Mouse (Mus musculus): Measurements from ENCODE around the gene Nfatc3. TPM values are rescaled to one million over a fixed set of nuclear protein-coding genes. Genes with fewer than 3 reads are reported as not detected.
A peak's percentile ranks its signal among the peaks of the same experiment; 100 is the strongest.

Nfatc3 gene
- polyA plus RNA-seq, 1 experiment from 2014 or later = 2.6 TPM

DNA sequence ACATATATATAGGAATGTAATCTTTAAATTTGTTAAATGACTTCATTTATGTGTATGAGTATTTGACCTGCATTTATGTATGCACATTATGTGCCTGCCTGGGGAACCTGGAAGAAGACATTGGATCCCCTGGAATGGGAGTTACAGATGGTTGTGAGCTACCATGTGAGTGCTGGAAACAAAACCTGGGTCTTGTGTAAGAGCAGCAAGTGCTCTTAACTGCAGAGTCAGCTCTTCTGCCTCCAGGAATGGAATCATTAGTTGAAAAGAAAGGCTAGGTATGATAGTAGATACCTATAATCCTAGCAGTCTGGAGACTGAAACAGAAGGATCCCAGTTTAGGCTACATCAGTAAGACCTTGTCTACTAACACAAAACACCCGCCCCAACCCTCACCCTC, 67.4 kb downstream of the Nfatc3 start:
- Histone ChIP-seq H3K27me3 (no peaks in the 10 kb centered on the region), H3K9ac (no peak overlapping the region), H3K9me3 (replicated peaks) (no peaks in the 10 kb centered on the region), H3K36me3 (replicated peaks) (peaks cover 51% of the 10 kb centered on the region), H3K27ac (replicated peaks) (no peak overlapping the region), H3K4me1 (replicated peaks) (peaks cover 7% of the 10 kb centered on the region; the same call in 1 of the 2 replicates), H3K4me2 (no peak overlapping the region), H3K4me3 (replicated peaks) (no peak overlapping the region)
- 81% methylated on average over 1 of the region's 1 CpGs for WGBS (ENCODE audit: insufficient replicate concordance)
- ATAC-seq (ENCODE audit: insufficient read depth) = no peak

DNA sequence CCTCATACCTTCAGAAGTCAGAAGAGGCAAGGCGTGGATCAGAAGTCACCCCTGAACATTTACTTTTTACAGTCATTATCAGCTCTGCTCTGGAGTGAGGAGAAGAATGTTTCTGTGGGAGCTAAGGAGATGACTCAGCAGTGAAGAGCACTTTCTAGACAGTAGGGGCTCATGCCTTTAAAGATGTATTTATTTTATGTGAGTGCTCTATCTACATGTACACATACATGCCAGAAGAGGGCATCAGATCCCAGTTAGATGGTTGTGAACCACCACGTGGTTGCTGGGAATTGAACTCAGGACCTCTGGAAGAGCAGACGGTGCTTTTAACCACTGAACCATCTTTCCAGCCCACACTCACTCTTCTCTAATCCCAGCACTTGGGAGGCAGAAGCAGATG, 68.4 kb downstream of the Nfatc3 start:
- H3K4me1 ChIP-seq (replicated peaks) = peaks cover 12% of the 10 kb centered on the region
- no peak overlapping the region for H3K4me2 ChIP-seq
- no peak overlapping the region for H3K9ac ChIP-seq
- WGBS (ENCODE audit: insufficient replicate concordance) = 52% methylated on average over 3 of the region's 3 CpGs
- no peak overlapping the region for H3K4me3 ChIP-seq (replicated peaks)
- no peaks in the 10 kb centered on the region for H3K27me3 ChIP-seq
- ATAC-seq (ENCODE audit: insufficient read depth) = peak; percentile 7; the same call in 1 of the 2 replicates
- no peaks in the 10 kb centered on the region for H3K9me3 ChIP-seq (replicated peaks)
- no peak overlapping the region for H3K27ac ChIP-seq (replicated peaks)
- H3K36me3 ChIP-seq (replicated peaks) = peaks cover 58% of the 10 kb centered on the region

DNA sequence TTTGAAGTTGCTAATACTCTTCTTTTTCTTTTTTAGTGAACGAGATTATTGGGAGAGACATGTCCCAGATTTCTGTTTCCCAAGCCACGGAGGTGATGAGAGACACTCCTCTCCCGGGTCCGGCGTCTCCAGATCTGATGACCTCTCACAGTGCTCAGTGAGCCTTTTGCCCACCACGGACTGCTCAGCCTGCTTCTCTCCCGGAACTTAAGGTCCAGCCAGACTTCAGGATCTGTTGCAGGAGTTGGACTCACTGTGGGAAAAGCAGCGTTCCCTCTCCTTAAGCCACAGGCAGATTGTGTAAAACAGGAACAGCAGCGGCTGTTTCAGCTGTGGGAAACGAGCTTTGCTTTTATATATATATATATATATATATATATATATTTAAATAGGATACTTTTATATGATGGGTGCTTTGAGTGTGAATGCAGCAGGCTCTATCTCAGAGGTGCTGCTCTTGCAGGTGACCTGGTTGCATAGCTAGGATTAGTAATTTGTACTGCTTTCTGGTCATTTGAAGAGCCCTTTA, 69.3 kb downstream of the Nfatc3 start:
- H3K27me3 ChIP-seq = no peaks in the 10 kb centered on the region
- H3K9ac ChIP-seq = no peak overlapping the region
- H3K4me3 ChIP-seq (replicated peaks) = no peak overlapping the region
- H3K36me3 ChIP-seq (replicated peaks) = peaks cover 66% of the 10 kb centered on the region
- H3K4me2 ChIP-seq = no peak overlapping the region
- H3K9me3 ChIP-seq (replicated peaks) = no peaks in the 10 kb centered on the region
- peaks cover 12% of the 10 kb centered on the region for H3K4me1 ChIP-seq (replicated peaks)
- WGBS (ENCODE audit: insufficient replicate concordance) = 82% methylated on average over 10 of the region's 10 CpGs
- no peak overlapping the region for H3K27ac ChIP-seq (replicated peaks)
- no peak for ATAC-seq (ENCODE audit: insufficient read depth)

DNA sequence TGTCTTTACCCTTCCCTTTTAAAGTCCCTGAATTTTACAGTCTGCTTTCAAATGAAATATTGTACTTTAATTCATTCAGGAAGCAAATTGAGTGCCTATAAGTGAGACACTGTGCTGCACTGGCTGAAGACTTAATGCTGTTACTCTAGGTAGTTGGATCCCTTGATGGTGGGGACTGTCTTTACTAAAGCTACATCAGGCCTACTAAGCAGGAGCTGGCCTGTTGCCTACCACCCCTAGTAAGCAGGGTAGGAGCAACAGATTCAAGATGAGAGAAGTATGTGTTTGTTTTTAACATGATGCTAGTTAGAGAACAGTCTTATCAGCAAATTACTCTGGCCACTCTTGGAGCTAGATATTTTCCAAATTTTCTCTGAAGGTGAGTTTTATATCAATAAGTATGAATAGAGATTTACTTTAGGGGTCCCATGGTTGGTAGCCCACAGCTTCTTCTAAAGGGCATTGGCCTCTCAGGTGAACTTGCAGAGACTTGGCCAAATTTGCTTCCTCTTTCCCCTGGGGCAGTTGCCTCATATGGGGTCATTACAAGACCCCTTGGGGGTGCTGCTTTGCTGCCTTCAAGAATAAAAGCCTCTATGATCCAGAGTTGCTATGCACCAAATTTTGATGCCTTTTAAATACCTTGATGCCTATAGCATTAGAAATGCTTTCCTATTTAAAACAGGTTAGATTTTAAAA, 70.7 kb downstream of the Nfatc3 start:
- peaks cover 13% of the 10 kb centered on the region for H3K4me1 ChIP-seq (replicated peaks)
- H3K27ac ChIP-seq (replicated peaks) = no peak overlapping the region
- ATAC-seq (ENCODE audit: insufficient read depth) = no peak
- peaks cover 13% of the 10 kb centered on the region for H3K27me3 ChIP-seq
- no peak overlapping the region for H3K9ac ChIP-seq
- H3K4me2 ChIP-seq = no peak overlapping the region
- H3K4me3 ChIP-seq (replicated peaks) = no peak overlapping the region
- H3K9me3 ChIP-seq (replicated peaks) = no peaks in the 10 kb centered on the region
- H3K36me3 ChIP-seq (replicated peaks) = peaks cover 64% of the 10 kb centered on the region

DNA sequence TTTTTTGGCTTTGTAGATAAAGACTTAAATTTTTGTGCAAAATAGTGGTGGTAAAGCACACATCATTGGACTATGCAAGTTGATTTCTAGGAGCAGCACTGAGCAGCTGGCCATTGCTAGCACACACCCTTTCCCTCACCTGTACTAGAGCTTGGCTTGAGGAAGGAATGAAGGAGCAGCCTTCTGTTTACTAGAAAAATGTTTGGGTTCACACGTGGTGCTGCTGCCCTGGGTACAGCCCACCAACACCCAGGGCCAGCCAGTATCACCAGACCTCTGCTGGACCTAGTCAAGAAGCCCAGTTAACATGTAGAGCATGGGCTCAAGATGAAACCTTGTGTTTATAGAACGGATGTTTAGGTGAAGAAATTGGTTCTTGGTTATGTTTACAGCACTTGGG, 71.4 kb downstream of the Nfatc3 start:
- ATAC-seq (ENCODE audit: insufficient read depth) = no peak
- H3K4me1 ChIP-seq (replicated peaks) = peaks cover 20% of the 10 kb centered on the region
- H3K27me3 ChIP-seq = peaks cover 19% of the 10 kb centered on the region
- H3K9me3 ChIP-seq (replicated peaks) = no peaks in the 10 kb centered on the region
- no peak overlapping the region for H3K27ac ChIP-seq (replicated peaks)
- H3K4me3 ChIP-seq (replicated peaks) = no peak overlapping the region
- H3K36me3 ChIP-seq (replicated peaks) = peaks cover 64% of the 10 kb centered on the region
- no peak overlapping the region for H3K9ac ChIP-seq
- no peak overlapping the region for H3K4me2 ChIP-seq
- WGBS (ENCODE audit: insufficient replicate concordance) = 66% methylated on average over 2 of the region's 2 CpGs

DNA sequence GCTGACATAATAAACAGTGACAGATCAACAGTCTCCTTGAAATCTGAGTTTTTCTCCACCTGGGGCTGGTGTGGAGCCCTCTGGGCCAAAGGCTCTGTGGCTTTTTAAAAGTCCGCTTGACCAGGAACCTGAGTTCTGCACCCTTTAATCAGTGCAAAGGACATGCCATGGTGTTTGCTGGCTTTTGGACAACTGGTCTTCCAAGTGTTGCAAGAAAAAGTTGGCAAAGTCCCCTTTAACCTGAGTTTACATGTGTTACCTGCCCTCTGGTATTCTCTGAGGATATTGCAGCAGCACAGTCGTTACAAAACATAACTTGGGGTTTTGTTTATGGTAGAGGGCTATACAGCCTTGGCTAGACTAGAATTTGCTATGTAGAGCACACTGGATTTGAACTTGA, 71.9 kb downstream of the Nfatc3 start:
- H3K9me3 ChIP-seq (replicated peaks) = no peaks in the 10 kb centered on the region

DNA sequence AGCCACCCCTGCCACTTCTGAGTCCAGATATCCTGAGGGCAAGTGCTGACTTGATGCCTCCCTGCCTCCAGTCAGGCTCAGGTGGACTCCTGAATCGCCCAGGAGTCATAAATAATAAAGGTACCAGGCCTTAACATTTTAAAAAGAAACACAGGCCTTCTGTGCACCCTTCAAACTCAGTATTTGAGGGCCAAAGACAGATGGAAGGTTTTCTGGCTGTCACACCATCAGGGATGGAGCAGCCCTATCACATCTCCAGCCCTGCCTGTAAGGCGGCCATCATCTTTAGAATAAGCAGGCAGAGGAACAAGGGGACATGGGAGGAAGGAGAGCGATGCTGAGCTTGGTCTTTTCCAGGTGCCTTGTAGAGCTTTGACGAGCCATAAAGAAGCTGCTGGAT, 72.4 kb downstream of the Nfatc3 start:
- 65% methylated on average over 4 of the region's 4 CpGs for WGBS (ENCODE audit: insufficient replicate concordance)
- H3K9me3 ChIP-seq (replicated peaks) = no peaks in the 10 kb centered on the region
- H3K4me2 ChIP-seq = no peak overlapping the region
- H3K4me1 ChIP-seq (replicated peaks) = peaks cover 28% of the 10 kb centered on the region
- H3K36me3 ChIP-seq (replicated peaks) = peaks cover 64% of the 10 kb centered on the region
- no peak overlapping the region for H3K27ac ChIP-seq (replicated peaks)
- H3K27me3 ChIP-seq = peaks cover 30% of the 10 kb centered on the region
- no peak overlapping the region for H3K4me3 ChIP-seq (replicated peaks)
- no peak for ATAC-seq (ENCODE audit: insufficient read depth)
- no peak overlapping the region for H3K9ac ChIP-seq

More for the DNA sequence above, 71.9 kb downstream of the Nfatc3 start:
- H3K36me3 ChIP-seq (replicated peaks) = peaks cover 64% of the 10 kb centered on the region
- WGBS (ENCODE audit: insufficient replicate concordance) = 58% methylated on average over 2 of the region's 2 CpGs
- H3K27me3 ChIP-seq = peaks cover 24% of the 10 kb centered on the region
- H3K27ac ChIP-seq (replicated peaks) = no peak overlapping the region
- peaks cover 22% of the 10 kb centered on the region for H3K4me1 ChIP-seq (replicated peaks)
- no peak overlapping the region for H3K4me3 ChIP-seq (replicated peaks)
- ATAC-seq (ENCODE audit: insufficient read depth) = no peak
- H3K4me2 ChIP-seq = no peak overlapping the region
- H3K9ac ChIP-seq = no peak overlapping the region

DNA sequence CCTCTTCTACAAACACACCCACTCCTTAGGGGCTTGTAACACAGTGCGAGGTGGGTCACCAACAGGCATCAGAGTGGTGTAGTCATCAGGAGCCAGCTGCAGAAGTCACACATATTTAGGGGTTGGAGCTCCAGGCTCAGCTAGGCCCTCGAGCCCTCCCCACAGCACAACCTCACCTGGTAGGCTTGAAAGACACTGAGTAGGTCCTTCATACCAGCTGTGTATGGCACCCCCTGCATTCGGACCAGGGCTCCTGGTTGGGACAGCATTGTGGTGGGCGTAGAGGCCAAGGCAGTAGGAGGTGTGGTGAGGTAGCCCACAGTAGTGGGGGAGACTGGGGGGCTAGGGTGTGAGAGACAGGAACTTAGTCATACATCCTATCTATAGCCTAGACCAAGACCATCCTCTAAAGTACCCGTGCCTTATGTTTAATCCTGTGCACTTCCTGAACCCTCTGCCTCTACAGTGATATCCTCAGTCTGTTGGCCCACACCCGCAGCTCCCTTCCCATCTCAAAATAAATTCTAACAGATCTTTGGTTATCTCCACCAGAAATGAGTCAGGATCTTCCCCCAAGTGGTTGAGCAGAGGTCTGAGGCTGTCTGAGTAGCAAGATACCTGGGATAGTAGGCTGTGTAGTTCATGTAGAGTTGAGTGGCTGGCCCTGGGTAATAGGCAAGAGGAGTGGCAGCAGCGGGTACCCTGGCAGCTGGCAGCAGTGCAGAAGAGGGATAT, 73.0 kb downstream of the Nfatc3 start:
- H3K4me2 ChIP-seq = no peak overlapping the region
- peaks cover 64% of the 10 kb centered on the region for H3K36me3 ChIP-seq (replicated peaks)
- peaks cover 36% of the 10 kb centered on the region for H3K27me3 ChIP-seq
- ATAC-seq (ENCODE audit: insufficient read depth) = no peak
- no peak overlapping the region for H3K27ac ChIP-seq (replicated peaks)
- peaks cover 34% of the 10 kb centered on the region for H3K4me1 ChIP-seq (replicated peaks)
- no peaks in the 10 kb centered on the region for H3K9me3 ChIP-seq (replicated peaks)
- WGBS (ENCODE audit: insufficient replicate concordance) = 37% methylated on average over 7 of the region's 7 CpGs
- no peak overlapping the region for H3K4me3 ChIP-seq (replicated peaks)
- H3K9ac ChIP-seq = no peak overlapping the region

DNA sequence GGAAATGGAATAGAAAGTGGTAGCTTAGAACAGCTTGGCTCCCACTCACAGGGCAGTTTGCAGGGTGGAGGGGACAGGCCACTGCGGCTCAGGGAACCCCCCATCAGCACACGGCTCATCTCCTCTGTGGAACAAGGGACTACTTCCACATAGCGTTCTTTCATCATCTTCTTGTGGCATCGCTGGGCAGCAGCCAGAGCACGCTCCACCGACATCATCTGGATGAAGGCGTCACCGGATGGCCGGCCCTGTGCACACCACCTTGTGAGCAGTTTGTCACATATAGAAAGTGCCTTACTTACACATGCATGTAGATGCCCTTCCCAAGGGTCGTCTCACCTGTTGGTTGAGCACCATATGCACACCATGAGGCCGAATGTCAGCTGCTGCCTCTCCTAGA, 73.7 kb downstream of the Nfatc3 start:
- no peaks in the 10 kb centered on the region for H3K9me3 ChIP-seq (replicated peaks)
- peaks cover 43% of the 10 kb centered on the region for H3K27me3 ChIP-seq
- no peak overlapping the region for H3K4me2 ChIP-seq
- 84% methylated on average over 11 of the region's 11 CpGs for WGBS (ENCODE audit: insufficient replicate concordance)
- no peak for ATAC-seq (ENCODE audit: insufficient read depth)
- peaks cover 41% of the 10 kb centered on the region for H3K4me1 ChIP-seq (replicated peaks)
- H3K27ac ChIP-seq (replicated peaks) = no peak overlapping the region
- peaks cover 59% of the 10 kb centered on the region for H3K36me3 ChIP-seq (replicated peaks)
- no peak overlapping the region for H3K4me3 ChIP-seq (replicated peaks)
- H3K9ac ChIP-seq = no peak overlapping the region

DNA sequence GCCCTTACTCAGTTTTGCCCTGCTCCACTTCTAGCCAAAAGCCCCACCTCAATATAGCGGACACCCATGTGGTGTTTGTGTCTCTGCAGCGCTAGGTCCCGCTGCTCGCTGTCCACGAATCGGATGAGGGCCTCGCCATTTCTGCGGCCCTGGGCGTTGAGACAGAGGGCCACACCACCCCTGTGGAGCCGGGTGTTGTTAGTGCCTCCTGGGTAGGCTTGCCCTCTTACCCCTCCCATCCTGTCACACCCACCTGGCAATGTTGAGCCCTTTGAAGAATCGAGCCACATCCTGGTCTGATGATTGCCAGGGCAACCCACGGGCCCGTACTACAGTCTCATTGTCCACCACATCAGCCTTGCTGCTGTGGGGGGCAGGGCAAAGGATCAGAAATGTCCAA, 74.9 kb downstream of the Nfatc3 start:
- H3K4me1 ChIP-seq (replicated peaks) = peaks cover 45% of the 10 kb centered on the region
- H3K4me2 ChIP-seq = no peak overlapping the region
- 71% methylated on average over 13 of the region's 13 CpGs for WGBS (ENCODE audit: insufficient replicate concordance)

DNA sequence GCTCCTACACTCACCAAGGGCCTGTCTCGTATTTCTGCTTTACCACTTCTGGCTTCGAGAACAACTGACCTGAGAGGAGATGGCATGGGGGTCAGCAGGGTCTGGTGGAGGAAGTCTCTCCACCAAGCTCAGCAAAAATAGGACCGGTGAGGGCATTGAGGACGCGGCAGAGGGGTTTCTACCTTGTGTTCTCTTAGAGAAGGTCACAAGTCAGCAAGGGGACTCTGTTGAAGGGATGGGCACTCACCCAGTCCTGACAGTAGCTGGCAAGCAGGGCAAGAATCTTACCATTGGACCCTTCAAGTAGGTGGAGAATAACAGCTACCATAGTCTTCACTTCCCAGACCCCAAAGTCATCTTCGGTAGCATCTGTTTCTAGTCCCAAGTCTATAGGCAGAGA, 75.3 kb downstream of the Nfatc3 start:
- H3K27ac ChIP-seq (replicated peaks) = no peak overlapping the region
- no peaks in the 10 kb centered on the region for H3K9me3 ChIP-seq (replicated peaks)
- H3K27me3 ChIP-seq = peaks cover 59% of the 10 kb centered on the region
- H3K4me1 ChIP-seq (replicated peaks) = peaks cover 45% of the 10 kb centered on the region
- H3K36me3 ChIP-seq (replicated peaks) = peaks cover 43% of the 10 kb centered on the region
- WGBS (ENCODE audit: insufficient replicate concordance) = 65% methylated on average over 6 of the region's 6 CpGs
- no peak overlapping the region for H3K4me2 ChIP-seq
- no peak overlapping the region for H3K9ac ChIP-seq
- ATAC-seq (ENCODE audit: insufficient read depth) = no peak
- no peak overlapping the region for H3K4me3 ChIP-seq (replicated peaks)

More for the DNA sequence above, 74.9 kb downstream of the Nfatc3 start:
- Histone ChIP-seq H3K9ac (no peak overlapping the region), H3K4me3 (replicated peaks) (no peak overlapping the region), H3K36me3 (replicated peaks) (peaks cover 48% of the 10 kb centered on the region), H3K27me3 (peaks cover 55% of the 10 kb centered on the region), H3K27ac (replicated peaks) (no peak overlapping the region), H3K9me3 (replicated peaks) (no peaks in the 10 kb centered on the region)
- no peak for ATAC-seq (ENCODE audit: insufficient read depth)
